Mouse (Mus musculus) small intestine, adult 2 months (tissue): ENCODE measurements at regions not wholly inside any gene's neighbourhood (a gene's known extent, or its start where the extent isn't known, plus 50 kb on each side); places are given as distances from the start of the nearest gene placed in this dataset.

Experiments
- CTCF ChIP-seq: fragments of 200-500 bp; IDR thresholded peaks from 2 replicates; pipeline ENCODE4 v1.5.1; 2012; ENCODE audit warnings: low read depth, mild to moderate bottlenecking, control low read depth, inconsistent platforms, low read length, moderate library complexity, mixed read lengths; ENCODE audit not compliant: insufficient replicate concordance, insufficient read length; ENCODE audit errors: extremely low read depth
- POLR2A ChIP-seq: fragments of 200-500 bp; IDR thresholded peaks from 2 replicates; pipeline ENCODE4 v1.6.1; 2012; ENCODE audit warnings: low read depth, mild to moderate bottlenecking, control low read depth, inconsistent platforms, low read length, moderate library complexity

GRCm38 (mm10) chr13:28781660-28782059 lies 171.9 kb downstream of the Sox4 start:
- TF ChIP-seq POLR2A, result no peak
- no peak for TF ChIP-seq CTCF
